Mouse (Mus musculus) hindbrain, postnatal 0 days (tissue): ENCODE measurements at regions not wholly inside any gene's neighbourhood (a gene's known extent, or its start where the extent isn't known, plus 50 kb on each side); places are given as distances from the start of the nearest gene placed in this dataset.
"Not testable (repeated sequence)": the region's sequence is repeated elsewhere in the genome, so short reads cannot be mapped to it uniquely, and the experiment has no call there.

Experiments
- ATAC-seq: fragments of 200-750 bp; cut with Nextera tagmentation; 2 replicates; pipeline ENCODE4 v1.8.0; 2017; ENCODE audit warnings: mild to moderate bottlenecking, moderate TSS enrichment, moderate library complexity
- DNase-seq: peaks from one replicate; pipeline ENCODE4 v3.0.0-alpha.2; 2015; ENCODE audit warnings: low spot score
- H3K27ac ChIP-seq: fragments of 300-500 bp; sonication (generic); 2 replicates; pipeline ENCODE4 v1.5.1; 2014; ENCODE audit warnings: mild to moderate bottlenecking
- H3K27me3 ChIP-seq: fragments of 300-500 bp; sonication (generic); 2 replicates; pipeline ENCODE4 v1.6.1; 2014; ENCODE audit warnings: low read length, mixed read lengths; ENCODE audit not compliant: insufficient read depth
- H3K36me3 ChIP-seq: fragments of 300-500 bp; sonication (generic); 2 replicates; pipeline ENCODE4 v1.6.1; 2014; ENCODE audit warnings: low read length, mixed read lengths; ENCODE audit not compliant: insufficient read depth
- H3K4me1 ChIP-seq: fragments of 300-500 bp; sonication (generic); 2 replicates; pipeline ENCODE4 v1.6.1; 2014; ENCODE audit warnings: antibody characterized with exemption, low read length, mixed read lengths; ENCODE audit not compliant: insufficient read depth
- H3K4me2 ChIP-seq: fragments of 300-500 bp; sonication (generic); 2 replicates; pipeline ENCODE4 v1.6.1; 2014; ENCODE audit warnings: low read depth, mild to moderate bottlenecking, low read length, moderate library complexity, mixed read lengths
- H3K4me3 ChIP-seq: fragments of 300-500 bp; sonication (generic); 2 replicates; pipeline ENCODE4 v1.5.1; 2014; ENCODE audit warnings: low read length
- H3K9ac ChIP-seq: fragments of 300-500 bp; sonication (generic); replicated peaks from 2 replicates; pipeline ENCODE4 v1.6.1; 2014; ENCODE audit warnings: mild to moderate bottlenecking, low read length, moderate library complexity, mixed read lengths
- H3K9me3 ChIP-seq: fragments of 300-500 bp; sonication (generic); 2 replicates; pipeline ENCODE4 v1.6.1; 2016; ENCODE audit warnings: low read length, mixed read lengths
- CTCF ChIP-seq: IDR thresholded peaks from 2 replicates; pipeline ENCODE4 v1.5.1; 2016; ENCODE audit warnings: antibody characterized with exemption, control low read depth, low read depth
- WGBS: fragments of 180-500 bp; shearing (Covaris S2); extraction: QIAGEN DNeasy Blood & Tissue Kit; methylation state at CpG from one replicate; pipeline ENCODE4 v1.1.7; 2014; 5-methylcytosine and 5-hydroxymethylcytosine counted together

DNA sequence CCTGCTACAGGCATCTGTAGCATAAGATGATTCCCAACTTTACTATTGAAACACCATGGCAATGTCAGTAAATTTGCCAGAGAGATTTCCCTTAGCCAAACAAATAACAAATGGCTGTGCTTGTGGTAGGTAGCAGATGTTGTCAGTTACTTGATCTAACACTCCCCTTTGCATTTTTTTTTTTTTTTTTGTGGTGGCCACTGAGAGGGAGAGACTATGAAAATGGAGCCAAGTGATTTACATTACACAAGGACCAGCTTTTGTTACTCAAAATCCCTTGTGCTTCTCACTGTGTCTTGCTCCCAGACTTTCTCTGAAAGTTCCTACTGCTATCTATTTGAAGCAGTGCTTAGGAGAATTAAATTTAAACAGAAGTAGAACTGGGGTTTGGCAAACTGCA, 1224.7 kb upstream of the Rag2 start:
- no peak overlapping the region for H3K4me3 ChIP-seq
- no peak for TF ChIP-seq CTCF
- no peak overlapping the region for H3K9ac ChIP-seq
- no peak for ATAC-seq
- H3K27ac ChIP-seq, result no peak overlapping the region
- H3K36me3 ChIP-seq, result no peaks in the 10 kb centered on the region
- H3K4me1 ChIP-seq, result no peaks in the 10 kb centered on the region
- DNase-seq, result no peak
- no peaks in the 10 kb centered on the region for H3K27me3 ChIP-seq
- H3K4me2 ChIP-seq, result no peak overlapping the region
- H3K9me3 ChIP-seq, result no peaks in the 10 kb centered on the region

- Histone ChIP-seq H3K4me3 (no peak overlapping the region), H3K9me3 (no peaks in the 10 kb centered on the region), H3K9ac (no peak overlapping the region), H3K4me2 (no peak overlapping the region), H3K27ac (no peak overlapping the region), H3K4me1 (no peaks in the 10 kb centered on the region), H3K36me3 (no peaks in the 10 kb centered on the region), H3K27me3 (no peaks in the 10 kb centered on the region)
- TF ChIP-seq CTCF, result no peak
- ATAC-seq, result no peak
- WGBS, result 79% methylated on average over 2 of the region's 2 CpGs
- no peak for DNase-seq
These were observed 1197.9 kb upstream of the Rag2 start for GRCm38 (mm10) chr2:100426661-100427060.

GRCm38 (mm10) chr2:100434991-100435390, 1189.5 kb upstream of the Rag2 start:
- no peak for TF ChIP-seq CTCF
- H3K36me3 ChIP-seq, result no peaks in the 10 kb centered on the region
- WGBS, result 71% methylated on average over 3 of the region's 3 CpGs
- no peak overlapping the region for H3K4me2 ChIP-seq
- no peaks in the 10 kb centered on the region for H3K4me1 ChIP-seq
- H3K9me3 ChIP-seq, result no peaks in the 10 kb centered on the region
- H3K9ac ChIP-seq, result no peak overlapping the region
- H3K27ac ChIP-seq, result no peak overlapping the region
- ATAC-seq, result no peak
- DNase-seq, result peak; percentile 2
- no peaks in the 10 kb centered on the region for H3K27me3 ChIP-seq
- H3K4me3 ChIP-seq, result no peak overlapping the region

- 77% methylated on average over 1 of the region's 1 CpGs for WGBS
These were observed 1178.7 kb upstream of the Rag2 start for GRCm38 (mm10) chr2:100445868-100446267.

GRCm38 (mm10) chr2:100446332-100446731, 1178.2 kb upstream of the Rag2 start:
- no peak for TF ChIP-seq CTCF
- WGBS, result 68% methylated on average over 2 of the region's 2 CpGs

More at GRCm38 (mm10) chr2:100445868-100446267, 1178.7 kb upstream of the Rag2 start:
- Histone ChIP-seq H3K4me2 (no peak overlapping the region), H3K4me3 (no peak overlapping the region), H3K9me3 (no peaks in the 10 kb centered on the region), H3K27me3 (no peaks in the 10 kb centered on the region), H3K4me1 (no peaks in the 10 kb centered on the region), H3K27ac (no peak overlapping the region), H3K36me3 (no peaks in the 10 kb centered on the region), H3K9ac (no peak overlapping the region)
- ATAC-seq (no peak), DNase-seq (no peak)
- no peak for TF ChIP-seq CTCF

DNA sequence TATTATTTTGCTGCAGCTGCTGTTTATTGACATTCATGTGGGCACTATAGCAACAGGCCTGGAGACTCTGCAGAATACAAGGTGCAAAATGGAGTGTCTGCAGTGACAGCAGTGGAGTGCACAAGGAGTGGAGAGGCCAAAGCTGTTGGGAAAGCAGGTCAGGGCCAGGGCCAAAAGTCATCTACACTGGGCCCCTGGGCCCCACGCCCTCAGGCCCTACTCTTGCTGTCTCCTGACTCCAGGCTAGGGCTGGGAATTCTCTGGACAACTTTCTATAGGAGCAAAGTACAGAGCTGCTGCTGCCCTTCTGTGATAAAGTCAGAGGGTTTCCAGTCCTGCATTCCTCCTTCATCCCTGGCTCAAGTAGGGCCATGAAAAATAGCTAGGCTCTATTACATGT, 1164.9 kb upstream of the Rag2 start:
- not testable (repeated sequence) for DNase-seq, H3K9me3 ChIP-seq, H3K27me3 ChIP-seq, H3K27ac ChIP-seq, H3K4me3 ChIP-seq, ATAC-seq, H3K36me3 ChIP-seq, H3K4me2 ChIP-seq, H3K9ac ChIP-seq, H3K4me1 ChIP-seq
- no CpG with 5 or more reads among the region's 1 CpGs for WGBS

More at GRCm38 (mm10) chr2:100446332-100446731, 1178.2 kb upstream of the Rag2 start:
- Histone ChIP-seq H3K9ac (no peak overlapping the region), H3K27me3 (no peaks in the 10 kb centered on the region), H3K27ac (no peak overlapping the region), H3K4me3 (no peak overlapping the region), H3K4me2 (no peak overlapping the region), H3K36me3 (no peaks in the 10 kb centered on the region), H3K9me3 (no peaks in the 10 kb centered on the region), H3K4me1 (no peaks in the 10 kb centered on the region)
- ATAC-seq (no peak), DNase-seq (no peak)

DNA sequence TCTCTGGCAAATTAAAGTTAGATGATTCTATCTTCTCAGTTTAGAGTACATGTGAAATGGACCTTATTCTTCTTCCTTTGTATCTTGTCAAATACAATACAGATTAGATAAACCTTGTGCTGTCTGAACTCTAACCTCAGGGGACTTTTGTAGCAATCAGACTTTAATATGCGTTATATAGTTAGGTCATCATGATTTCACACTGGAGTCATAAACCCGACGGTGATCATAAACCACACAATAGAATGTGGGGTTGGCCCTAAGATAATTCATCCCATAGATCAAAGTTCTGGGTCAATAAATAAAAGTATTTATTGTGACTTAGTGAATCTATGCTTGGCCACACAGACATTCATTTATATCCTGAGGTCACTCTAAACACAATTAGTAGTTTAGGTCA, 1138.3 kb upstream of the Rag2 start:
- not testable (repeated sequence) for ATAC-seq, H3K9me3 ChIP-seq, H3K9ac ChIP-seq, H3K27ac ChIP-seq, H3K27me3 ChIP-seq, DNase-seq, H3K4me2 ChIP-seq, H3K36me3 ChIP-seq, H3K4me3 ChIP-seq, H3K4me1 ChIP-seq
- WGBS, result no CpG with 5 or more reads among the region's 3 CpGs

- ATAC-seq, H3K36me3 ChIP-seq, H3K4me1 ChIP-seq, H3K4me2 ChIP-seq, DNase-seq, H3K27me3 ChIP-seq, H3K27ac ChIP-seq, H3K9ac ChIP-seq, H3K4me3 ChIP-seq, H3K9me3 ChIP-seq: not testable (repeated sequence)
- WGBS, result no CpG with 5 or more reads among the region's 1 CpGs
These were observed 1119.4 kb upstream of the Rag2 start for GRCm38 (mm10) chr2:100505114-100505513.
